Mouse (Mus musculus) hindbrain, embryonic 13.5 days (tissue): ENCODE measurements around the gene Tfpi2. TPM values are rescaled to one million over a fixed set of nuclear protein-coding genes. Genes with fewer than 3 reads are reported as not detected.

Experiments used
- ATAC-seq: fragments of 200-750 bp; cut with Nextera tagmentation; 2 replicates; pipeline ENCODE4 v1.8.0; 2017; ENCODE audit warnings: moderate TSS enrichment; ENCODE audit not compliant: low FRiP score
- H3K27ac ChIP-seq: fragments of 300-500 bp; sonication (generic); 2 replicates; pipeline ENCODE4 v1.5.1; 2015; ENCODE audit warnings: inconsistent platforms, mild to moderate bottlenecking, moderate library complexity
- H3K27me3 ChIP-seq: fragments of 300-500 bp; sonication (generic); 2 replicates; pipeline ENCODE4 v1.6.1; 2015; ENCODE audit warnings: mild to moderate bottlenecking, inconsistent platforms
- H3K36me3 ChIP-seq: fragments of 300-500 bp; sonication (generic); 2 replicates; pipeline ENCODE4 v1.6.1; 2015; ENCODE audit warnings: mild to moderate bottlenecking, inconsistent platforms
- H3K4me1 ChIP-seq: fragments of 300-500 bp; sonication (generic); replicated peaks from 2 replicates; pipeline ENCODE4 v1.6.1; 2015; ENCODE audit warnings: inconsistent platforms
- H3K4me2 ChIP-seq: fragments of 300-500 bp; sonication (generic); 2 replicates; pipeline ENCODE4 v1.6.1; 2015; ENCODE audit warnings: inconsistent platforms, mild to moderate bottlenecking, moderate library complexity
- H3K4me3 ChIP-seq: fragments of 300-500 bp; sonication (generic); 2 replicates; pipeline ENCODE4 v1.5.1; 2015; ENCODE audit warnings: mild to moderate bottlenecking, inconsistent platforms
- H3K9ac ChIP-seq: fragments of 300-500 bp; sonication (generic); 2 replicates; pipeline ENCODE4 v1.6.1; 2015; ENCODE audit warnings: mild to moderate bottlenecking, inconsistent platforms
- H3K9me3 ChIP-seq: fragments of 300-500 bp; sonication (generic); 2 replicates; pipeline ENCODE4 v1.6.1; 2016; ENCODE audit warnings: inconsistent platforms
- WGBS: fragments of 180-500 bp; shearing (Covaris S2); methylation state at CpG from one replicate; pipeline ENCODE4 v1.1.7; 2015; 5-methylcytosine and 5-hydroxymethylcytosine counted together
- polyA plus RNA-seq: library from polyadenylated mRNA; unstranded; fragments of >200 nt; fragmentation: Nextera tagmentation; extraction: Ambion mirVana; gene quantifications from 2 replicates; pipeline ENCODE4 v1.2.1, GENCODE M21; 2015

The Tfpi2 gene
- polyA plus RNA-seq: 0.29 and 1.00 TPM in 2 replicates

GRCm38 (mm10) chr6:3988750-3989149, at the start of gene Tfpi2:
Tfpi2 (minus strand) TSS chr6:3988919.
- Histone ChIP-seq H3K4me2 (no peak within 1 kb of the TSS), H3K27ac (no peak within 1 kb of the TSS), H3K27me3 (no peaks in the 10 kb centered on the region), H3K9me3 (no peaks in the 10 kb centered on the region), H3K4me3 (no peak within 1 kb of the TSS), H3K9ac (no peak within 1 kb of the TSS), H3K36me3 (no peaks in the 10 kb centered on the region), H3K4me1 (no peaks in the 10 kb centered on the region)
- 86% methylated on average over 3 of the region's 3 CpGs for WGBS
- ATAC-seq: no peak

GRCm38 (mm10) chr6:4030956-4031355, 42.2 kb upstream of the Tfpi2 start:
- H3K4me1 ChIP-seq: no peaks in the 10 kb centered on the region
- no peak overlapping the region for H3K4me3 ChIP-seq
- H3K36me3 ChIP-seq: no peaks in the 10 kb centered on the region
- no peaks in the 10 kb centered on the region for H3K9me3 ChIP-seq
- H3K4me2 ChIP-seq: no peak overlapping the region
- ATAC-seq: no peak
- 77% methylated on average over 3 of the region's 3 CpGs for WGBS
- no peaks in the 10 kb centered on the region for H3K27me3 ChIP-seq
- no peak overlapping the region for H3K9ac ChIP-seq
- no peak overlapping the region for H3K27ac ChIP-seq

GRCm38 (mm10) chr6:4026367-4026766, 37.6 kb upstream of the Tfpi2 start:
- no peaks in the 10 kb centered on the region for H3K4me1 ChIP-seq
- H3K27me3 ChIP-seq: no peaks in the 10 kb centered on the region
- H3K27ac ChIP-seq: no peak overlapping the region
- no peak overlapping the region for H3K4me2 ChIP-seq
- no peaks in the 10 kb centered on the region for H3K36me3 ChIP-seq
- H3K9ac ChIP-seq: no peak overlapping the region
- no peaks in the 10 kb centered on the region for H3K9me3 ChIP-seq
- H3K4me3 ChIP-seq: no peak overlapping the region
- WGBS: 73% methylated on average over 2 of the region's 2 CpGs
- no peak for ATAC-seq

- Histone ChIP-seq H3K4me3 (no peak overlapping the region), H3K4me1 (no peaks in the 10 kb centered on the region), H3K27me3 (no peaks in the 10 kb centered on the region), H3K27ac (no peak overlapping the region), H3K9ac (no peak overlapping the region), H3K4me2 (no peak overlapping the region), H3K9me3 (no peaks in the 10 kb centered on the region), H3K36me3 (no peaks in the 10 kb centered on the region)
- WGBS: 48% methylated on average over 1 of the region's 1 CpGs
- ATAC-seq: no peak
Observed at GRCm38 (mm10) chr6:4022645-4023044, 33.9 kb upstream of the Tfpi2 start.

GRCm38 (mm10) chr6:4009548-4009947, 20.8 kb upstream of the Tfpi2 start:
- Histone ChIP-seq H3K9me3 (no peaks in the 10 kb centered on the region), H3K4me1 (no peaks in the 10 kb centered on the region), H3K27me3 (no peaks in the 10 kb centered on the region), H3K4me2 (no peak overlapping the region), H3K9ac (no peak overlapping the region), H3K27ac (no peak overlapping the region), H3K36me3 (no peaks in the 10 kb centered on the region), H3K4me3 (no peak overlapping the region)
- ATAC-seq: no peak

GRCm38 (mm10) chr6:4008501-4009040, 19.9 kb upstream of the Tfpi2 start:
- Histone ChIP-seq H3K27ac (no peak overlapping the region), H3K4me1 (peaks cover 6% of the 10 kb centered on the region), H3K27me3 (peaks cover 5% of the 10 kb centered on the region; the same call in 1 of the 2 replicates), H3K36me3 (no peaks in the 10 kb centered on the region), H3K4me2 (no peak overlapping the region), H3K4me3 (no peak overlapping the region), H3K9me3 (no peaks in the 10 kb centered on the region), H3K9ac (no peak overlapping the region)
- 81% methylated on average over 2 of the region's 2 CpGs for WGBS
- no peak for ATAC-seq

DNA sequence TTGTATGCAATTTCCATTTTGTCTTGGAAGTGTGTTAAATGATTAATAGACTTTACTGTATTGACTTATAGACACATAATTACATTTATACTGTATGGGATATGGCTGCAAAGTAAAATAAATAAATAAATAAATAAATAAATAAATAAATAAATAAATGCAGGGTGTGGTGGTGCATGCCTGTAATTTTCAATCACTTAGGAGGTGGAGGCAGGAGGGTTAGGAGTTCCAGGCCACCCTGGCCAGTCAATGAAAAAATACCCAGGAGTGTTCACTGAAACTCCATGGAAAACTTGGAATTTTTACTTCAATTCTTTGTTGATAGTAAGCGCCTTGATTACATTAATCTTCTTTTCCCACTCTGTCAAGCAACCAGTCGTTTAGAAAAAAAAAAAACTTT, 16.1 kb upstream of the Tfpi2 start:
- WGBS: 71% methylated on average over 2 of the region's 2 CpGs
- H3K27ac ChIP-seq: no peak overlapping the region
- no peaks in the 10 kb centered on the region for H3K36me3 ChIP-seq
- H3K9me3 ChIP-seq: no peaks in the 10 kb centered on the region
- no peak overlapping the region for H3K4me2 ChIP-seq
- ATAC-seq: 0 out of 2 replicates have a peak, but pooled peaks have one; percentile 52
- H3K9ac ChIP-seq: no peak overlapping the region
- H3K4me3 ChIP-seq: peak overlapping the region; percentile 37; the same call in 1 of the 2 replicates
- H3K4me1 ChIP-seq: peaks cover 6% of the 10 kb centered on the region
- peaks cover 5% of the 10 kb centered on the region; the same call in 1 of the 2 replicates for H3K27me3 ChIP-seq

DNA sequence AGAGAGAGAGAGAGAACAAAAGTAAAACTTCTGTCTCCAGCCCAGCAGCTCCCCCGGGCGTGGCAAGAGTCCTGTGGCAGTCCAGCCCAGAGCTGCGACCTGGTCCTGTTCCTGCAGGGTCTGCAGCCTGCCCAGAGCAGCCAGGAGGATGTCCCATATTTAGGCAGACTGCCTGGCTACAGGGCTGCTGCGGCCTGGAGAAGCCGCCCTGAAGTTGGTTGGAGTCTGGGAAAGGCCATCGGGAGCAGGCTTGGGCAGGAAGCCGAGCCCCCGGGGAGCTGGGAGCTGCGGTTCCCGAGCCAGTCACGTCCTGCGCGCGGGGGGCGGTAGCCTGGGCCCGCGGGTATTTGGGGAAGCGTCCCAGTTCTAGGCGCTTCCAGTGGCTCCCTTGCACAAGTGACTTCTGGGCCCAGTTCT, 15.2 kb upstream of the Tfpi2 start, which contains the start of gene Gng11:
TSS of gene Gng11 (plus strand) at position 15 of the 417 bp plus-strand sequence.
- H3K9me3 ChIP-seq: no peaks in the 10 kb centered on the region
- peak; percentile 68 for ATAC-seq

DNA sequence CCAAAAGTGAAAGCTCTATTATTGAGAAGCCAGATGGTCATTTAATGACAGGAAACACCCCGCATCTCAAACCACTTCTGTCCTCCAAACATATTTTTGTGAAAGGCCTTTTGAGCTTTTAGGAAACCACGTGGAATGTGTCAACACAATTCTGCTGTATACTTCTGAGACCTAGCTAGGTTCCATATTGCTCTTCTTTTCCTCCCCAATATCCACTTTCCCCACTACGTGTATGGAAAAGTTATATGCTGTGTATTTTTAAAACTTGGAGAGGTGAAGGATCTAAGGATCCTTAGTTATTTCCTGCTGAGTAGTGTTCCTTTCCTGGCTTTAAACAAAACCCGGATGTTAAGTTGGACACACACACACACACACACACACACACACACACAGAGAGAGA, 14.7 kb upstream of the Tfpi2 start:
- peaks cover 5% of the 10 kb centered on the region; the same call in 1 of the 2 replicates for H3K27me3 ChIP-seq
- H3K4me2 ChIP-seq: peak overlapping the region; percentile 56; the same call in 1 of the 2 replicates
- no peaks in the 10 kb centered on the region for H3K9me3 ChIP-seq
- H3K9ac ChIP-seq: no peak overlapping the region
- ATAC-seq: no peak
- no peak overlapping the region for H3K4me3 ChIP-seq
- H3K4me1 ChIP-seq: peaks cover 10% of the 10 kb centered on the region
- H3K27ac ChIP-seq: peak overlapping the region; percentile 18; the same call in 1 of the 2 replicates
- 58% methylated on average over 4 of the region's 4 CpGs for whole genome bisulfite sequencing
- no peaks in the 10 kb centered on the region for H3K36me3 ChIP-seq

More for the DNA sequence above, 15.2 kb upstream of the Tfpi2 start, which contains the start of gene Gng11:
- peak within 1 kb of the TSS; percentile 37 for H3K4me3 ChIP-seq
- H3K4me1 ChIP-seq: peaks cover 10% of the 10 kb centered on the region
- H3K36me3 ChIP-seq: no peaks in the 10 kb centered on the region
- peak within 1 kb of the TSS; percentile 56 for H3K4me2 ChIP-seq
- peak within 1 kb of the TSS; percentile 66 for H3K27ac ChIP-seq
- 1% methylated on average over 19 of the region's 19 CpGs for WGBS
- H3K9ac ChIP-seq: peak within 1 kb of the TSS; percentile 65
- H3K27me3 ChIP-seq: peaks cover 5% of the 10 kb centered on the region; the same call in 1 of the 2 replicates

DNA sequence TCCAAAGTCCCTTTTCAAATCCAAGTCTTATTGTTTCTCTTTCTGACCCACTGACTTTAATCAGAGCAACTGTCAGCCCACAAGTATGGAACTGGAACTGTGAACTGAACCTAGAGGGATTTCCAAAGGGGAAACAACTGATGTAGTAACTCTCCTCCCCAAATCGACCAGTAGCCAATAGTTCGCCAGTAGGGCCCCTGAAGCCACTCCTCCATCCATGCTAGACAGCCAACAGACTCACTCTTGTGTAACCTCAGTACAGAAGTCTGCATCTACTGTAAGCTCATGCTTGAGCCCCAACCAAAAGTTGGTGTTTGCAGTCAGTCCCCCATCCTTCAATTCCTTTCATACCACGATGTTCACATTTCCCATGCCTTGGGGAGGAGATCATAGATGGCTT, 12.0 kb upstream of the Tfpi2 start:
- WGBS: 87% methylated on average over 3 of the region's 3 CpGs
- peaks cover 10% of the 10 kb centered on the region for H3K4me1 ChIP-seq
- ATAC-seq: no peak
- no peak overlapping the region for H3K9ac ChIP-seq
- H3K9me3 ChIP-seq: no peaks in the 10 kb centered on the region
- H3K27me3 ChIP-seq: peaks cover 5% of the 10 kb centered on the region; the same call in 1 of the 2 replicates
- H3K36me3 ChIP-seq: no peaks in the 10 kb centered on the region
- no peak overlapping the region for H3K27ac ChIP-seq
- no peak overlapping the region for H3K4me2 ChIP-seq
- H3K4me3 ChIP-seq: no peak overlapping the region

- 44% methylated on average over 6 of the region's 6 CpGs for whole genome bisulfite sequencing
- ATAC-seq: no peak
- no peak overlapping the region for H3K4me2 ChIP-seq
Observed at GRCm38 (mm10) chr6:3999296-3999695, 10.6 kb upstream of the Tfpi2 start.

GRCm38 (mm10) chr6:3998089-3998488, 9.4 kb upstream of the Tfpi2 start:
- no peaks in the 10 kb centered on the region for H3K27me3 ChIP-seq
- no peak overlapping the region for H3K4me2 ChIP-seq
- peaks cover 3% of the 10 kb centered on the region; the same call in 1 of the 2 replicates for H3K4me1 ChIP-seq
- no peaks in the 10 kb centered on the region for H3K9me3 ChIP-seq
- no peaks in the 10 kb centered on the region for H3K36me3 ChIP-seq
- no peak overlapping the region for H3K9ac ChIP-seq
- no peak overlapping the region for H3K27ac ChIP-seq
- H3K4me3 ChIP-seq: no peak overlapping the region
- ATAC-seq: no peak
- WGBS: 83% methylated on average over 4 of the region's 4 CpGs

More at GRCm38 (mm10) chr6:3999296-3999695, 10.6 kb upstream of the Tfpi2 start:
- H3K27me3 ChIP-seq: peaks cover 5% of the 10 kb centered on the region; the same call in 1 of the 2 replicates
- H3K4me3 ChIP-seq: no peak overlapping the region
- H3K4me1 ChIP-seq: peaks cover 9% of the 10 kb centered on the region
- H3K9me3 ChIP-seq: no peaks in the 10 kb centered on the region
- H3K36me3 ChIP-seq: no peaks in the 10 kb centered on the region
- H3K27ac ChIP-seq: no peak overlapping the region
- no peak overlapping the region for H3K9ac ChIP-seq

DNA sequence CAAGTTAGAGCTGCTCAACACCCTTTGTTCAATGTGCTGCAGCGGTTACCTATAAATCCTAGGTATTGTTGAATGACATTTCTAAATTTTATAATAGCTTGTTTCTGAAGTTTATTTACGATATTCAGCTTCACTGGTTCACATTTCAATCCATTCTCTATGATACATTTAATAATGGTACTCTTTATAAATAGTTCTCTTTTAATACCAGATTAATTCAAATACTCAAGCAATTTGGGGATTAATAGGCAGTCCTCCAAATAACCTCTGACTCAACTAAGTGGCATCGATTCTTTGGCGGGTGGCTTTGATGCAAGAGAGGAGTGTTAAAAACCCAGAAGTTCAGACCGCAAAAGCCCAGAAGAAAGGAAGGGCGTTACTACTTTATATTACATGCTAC, 4.8 kb upstream of the Tfpi2 start, which contains the start of gene Gngt1:
TSS of gene Gngt1 (plus strand) at position 301 of the 400 bp plus-strand sequence.
- no peak for ATAC-seq
- Histone ChIP-seq H3K9ac (no peak within 1 kb of the TSS), H3K27ac (no peak within 1 kb of the TSS), H3K4me3 (no peak within 1 kb of the TSS), H3K36me3 (no peaks in the 10 kb centered on the region), H3K9me3 (no peaks in the 10 kb centered on the region), H3K4me1 (no peaks in the 10 kb centered on the region), H3K27me3 (no peaks in the 10 kb centered on the region), H3K4me2 (no peak within 1 kb of the TSS)
- WGBS: 94% methylated on average over 6 of the region's 6 CpGs
